Mouse (Mus musculus) liver, embryonic 13.5 days (tissue): Measurements from ENCODE around the gene Aff4. TPM values are rescaled to one million over a fixed set of nuclear protein-coding genes. Genes with fewer than 3 reads are reported as not detected.
A peak's percentile ranks its signal among the peaks of the same experiment; 100 is the strongest.

Experiments
- ATAC-seq: fragments of 200-750 bp; cut with Nextera tagmentation; 2 replicates; pipeline ENCODE4 v1.8.0; 2017; ENCODE audit warnings: low read depth, mild to moderate bottlenecking, moderate number of reproducible peaks, moderate library complexity
- DNase-seq: peaks from one replicate; pipeline ENCODE4 v3.0.0; 2022
- H3K27ac ChIP-seq: fragments of 300-500 bp; sonication (generic); 2 replicates; pipeline ENCODE4 v1.5.1; 2015; ENCODE audit warnings: moderate library complexity, mild to moderate bottlenecking, inconsistent platforms
- H3K27me3 ChIP-seq: fragments of 300-500 bp; sonication (generic); 2 replicates; pipeline ENCODE4 v1.6.1; 2015; ENCODE audit warnings: mild to moderate bottlenecking, inconsistent platforms
- H3K36me3 ChIP-seq: fragments of 300-500 bp; sonication (generic); 2 replicates; pipeline ENCODE4 v1.6.1; 2015; ENCODE audit warnings: mild to moderate bottlenecking, inconsistent platforms
- H3K4me1 ChIP-seq: fragments of 300-500 bp; sonication (generic); replicated peaks from 2 replicates; pipeline ENCODE4 v1.6.1; 2015; ENCODE audit warnings: inconsistent platforms
- H3K4me2 ChIP-seq: fragments of 300-500 bp; sonication (generic); 2 replicates; pipeline ENCODE4 v1.6.1; 2015; ENCODE audit warnings: inconsistent platforms, mild to moderate bottlenecking, moderate library complexity
- H3K4me3 ChIP-seq: fragments of 300-500 bp; sonication (generic); replicated peaks from 2 replicates; pipeline ENCODE4 v1.5.1; 2015; ENCODE audit warnings: mild to moderate bottlenecking, inconsistent platforms
- H3K9ac ChIP-seq: fragments of 300-500 bp; sonication (generic); 2 replicates; pipeline ENCODE4 v1.6.1; 2015; ENCODE audit warnings: mild to moderate bottlenecking, inconsistent platforms
- H3K9me3 ChIP-seq: fragments of 300-500 bp; sonication (generic); replicated peaks from 2 replicates; pipeline ENCODE4 v1.6.1; 2016; ENCODE audit warnings: inconsistent platforms
- WGBS: fragments of 180-500 bp; shearing (Covaris S2); methylation state at CpG from one replicate; pipeline ENCODE4 v1.1.7; 2015; ENCODE audit not compliant: insufficient replicate concordance; 5-methylcytosine and 5-hydroxymethylcytosine counted together
- polyA plus RNA-seq: library from polyadenylated mRNA; unstranded; fragments of >200 nt; fragmentation: Nextera tagmentation; extraction: Ambion mirVana; gene quantifications from 2 replicates; pipeline ENCODE4 v1.2.1, GENCODE M21; 2015

Gene Aff4
- polyA plus RNA-seq, 1 experiment from 2014 or later: 6.5 TPM

GRCm38 (mm10) chr11:53448529-53448928 lies 97.9 kb downstream of the Aff4 start:
- Histone ChIP-seq H3K4me2 (no peak overlapping the region), H3K27me3 (peaks cover 27% of the 10 kb centered on the region), H3K36me3 (no peaks in the 10 kb centered on the region), H3K9me3 (no peaks in the 10 kb centered on the region), H3K4me1 (peaks cover 18% of the 10 kb centered on the region), H3K9ac (no peak overlapping the region), H3K4me3 (no peak overlapping the region), H3K27ac (no peak overlapping the region)
- no peak for DNase-seq
- 63% methylated on average over 1 of the region's 1 CpGs for WGBS
- ATAC-seq: no peak

- DNase-seq: no peak
- Histone ChIP-seq H3K4me3 (no peak overlapping the region), H3K4me1 (peaks cover 14% of the 10 kb centered on the region), H3K4me2 (no peak overlapping the region), H3K9me3 (no peaks in the 10 kb centered on the region), H3K9ac (no peak overlapping the region), H3K27me3 (peaks cover 32% of the 10 kb centered on the region), H3K27ac (no peak overlapping the region), H3K36me3 (no peaks in the 10 kb centered on the region)
- 22% methylated on average over 15 of the region's 15 CpGs for WGBS
- no peak for ATAC-seq
Measured at GRCm38 (mm10) chr11:53450070-53450705, 99.6 kb downstream of the Aff4 start.

- no peak overlapping the region for H3K4me2 ChIP-seq
- H3K9ac ChIP-seq: no peak overlapping the region
- no peak overlapping the region for H3K4me3 ChIP-seq
- 43% methylated on average over 2 of the region's 2 CpGs for WGBS
- H3K27ac ChIP-seq: no peak overlapping the region
- peaks cover 44% of the 10 kb centered on the region for H3K27me3 ChIP-seq
- no peaks in the 10 kb centered on the region for H3K9me3 ChIP-seq
- no peaks in the 10 kb centered on the region for H3K36me3 ChIP-seq
- ATAC-seq: no peak
- no peak for DNase-seq
- H3K4me1 ChIP-seq: peaks cover 10% of the 10 kb centered on the region
Measured at GRCm38 (mm10) chr11:53451361-53451760, 100.7 kb downstream of the Aff4 start.

GRCm38 (mm10) chr11:53452396-53452795 lies 101.8 kb downstream of the Aff4 start:
- 84% methylated on average over 9 of the region's 9 CpGs for WGBS
- Histone ChIP-seq H3K36me3 (no peaks in the 10 kb centered on the region), H3K4me2 (no peak overlapping the region), H3K9me3 (no peaks in the 10 kb centered on the region), H3K27me3 (peaks cover 54% of the 10 kb centered on the region), H3K4me1 (peaks cover 20% of the 10 kb centered on the region), H3K27ac (no peak overlapping the region), H3K9ac (no peak overlapping the region), H3K4me3 (no peak overlapping the region)
- DNase-seq (no peak), ATAC-seq (no peak)

- H3K4me2 ChIP-seq: no peak overlapping the region
- 67% methylated on average over 5 of the region's 5 CpGs for WGBS
- no peaks in the 10 kb centered on the region for H3K9me3 ChIP-seq
- ATAC-seq (no peak), DNase-seq (no peak)
- peaks cover 60% of the 10 kb centered on the region for H3K27me3 ChIP-seq
- H3K36me3 ChIP-seq: no peaks in the 10 kb centered on the region
- no peak overlapping the region for H3K9ac ChIP-seq
- H3K27ac ChIP-seq: no peak overlapping the region
- H3K4me3 ChIP-seq: no peak overlapping the region
- peaks cover 25% of the 10 kb centered on the region for H3K4me1 ChIP-seq
Measured at GRCm38 (mm10) chr11:53453031-53453430, 102.4 kb downstream of the Aff4 start.

GRCm38 (mm10) chr11:53456474-53457371 lies 106.1 kb downstream of the Aff4 start, which contains the start of the genes Gm10447 and Shroom1:
Gene Gm10447 (minus strand): TSS chr11:53457110.
Gene Shroom1 (plus strand): TSS chr11:53457205.
- H3K9ac ChIP-seq: peak within 1 kb of the TSS; percentile 63
- peak within 1 kb of the TSS; percentile 62; the same call in 1 of the 2 replicates for H3K27ac ChIP-seq
- WGBS: 4% methylated on average over 42 of the region's 42 CpGs

GRCm38 (mm10) chr11:53457372-53457954 lies 106.8 kb downstream of the Aff4 start:
- 7% methylated on average over 29 of the region's 29 CpGs for WGBS
- Histone ChIP-seq H3K4me1 (peaks cover 35% of the 10 kb centered on the region), H3K36me3 (no peaks in the 10 kb centered on the region), H3K9me3 (no peaks in the 10 kb centered on the region), H3K9ac (peak overlapping the region; percentile 63), H3K4me2 (peak overlapping the region; percentile 70), H3K27me3 (peaks cover 70% of the 10 kb centered on the region), H3K27ac (peak overlapping the region; percentile 62; the same call in 1 of the 2 replicates), H3K4me3 (peak overlapping the region; percentile 55)
- peak; percentile 45 for ATAC-seq
- no peak for DNase-seq

More at GRCm38 (mm10) chr11:53456474-53457371, 106.1 kb downstream of the Aff4 start, which contains the start of the genes Gm10447 and Shroom1:
- ATAC-seq (peak; percentile 72), DNase-seq (no peak)
- Histone ChIP-seq H3K27me3 (peaks cover 65% of the 10 kb centered on the region), H3K4me1 (peaks cover 28% of the 10 kb centered on the region), H3K9me3 (no peaks in the 10 kb centered on the region), H3K4me2 (peak within 1 kb of the TSS; percentile 70), H3K4me3 (peak within 1 kb of the TSS; percentile 55), H3K36me3 (no peaks in the 10 kb centered on the region)

GRCm38 (mm10) chr11:53458996-53459395 lies 108.4 kb downstream of the Aff4 start:
- Histone ChIP-seq H3K27ac (no peak overlapping the region), H3K27me3 (peaks cover 81% of the 10 kb centered on the region), H3K9me3 (no peaks in the 10 kb centered on the region), H3K4me3 (no peak overlapping the region), H3K36me3 (no peaks in the 10 kb centered on the region), H3K9ac (no peak overlapping the region), H3K4me1 (peaks cover 49% of the 10 kb centered on the region), H3K4me2 (no peak overlapping the region)
- ATAC-seq: no peak
- no peak for DNase-seq
- WGBS: 52% methylated on average over 3 of the region's 3 CpGs

GRCm38 (mm10) chr11:53460192-53460591 lies 109.6 kb downstream of the Aff4 start:
- Histone ChIP-seq H3K4me3 (no peak overlapping the region), H3K4me2 (no peak overlapping the region), H3K27me3 (peaks cover 88% of the 10 kb centered on the region), H3K9me3 (no peaks in the 10 kb centered on the region), H3K27ac (no peak overlapping the region), H3K9ac (no peak overlapping the region), H3K36me3 (no peaks in the 10 kb centered on the region), H3K4me1 (peaks cover 50% of the 10 kb centered on the region)
- no peak for ATAC-seq
- no peak for DNase-seq
- 53% methylated on average over 3 of the region's 3 CpGs for WGBS

- peak; percentile 49 for DNase-seq
- Histone ChIP-seq H3K27me3 (peaks cover 88% of the 10 kb centered on the region), H3K27ac (no peak overlapping the region), H3K4me1 (peaks cover 52% of the 10 kb centered on the region), H3K9ac (no peak overlapping the region), H3K36me3 (no peaks in the 10 kb centered on the region), H3K4me2 (no peak overlapping the region), H3K9me3 (no peaks in the 10 kb centered on the region), H3K4me3 (no peak overlapping the region)
- peak; percentile 52; the same call in 1 of the 2 replicates for ATAC-seq
- WGBS: 14% methylated on average over 5 of the region's 5 CpGs
Measured at GRCm38 (mm10) chr11:53461727-53462126, 111.1 kb downstream of the Aff4 start.
